Mouse (Mus musculus): ENCODE measurements around the gene Krt81. TPM values are rescaled to one million over a fixed set of nuclear protein-coding genes. Genes with fewer than 3 reads are reported as not detected.

The Krt81 gene
- polyA plus RNA-seq, 1 experiment from 2014 or later, result 0.28 TPM

DNA sequence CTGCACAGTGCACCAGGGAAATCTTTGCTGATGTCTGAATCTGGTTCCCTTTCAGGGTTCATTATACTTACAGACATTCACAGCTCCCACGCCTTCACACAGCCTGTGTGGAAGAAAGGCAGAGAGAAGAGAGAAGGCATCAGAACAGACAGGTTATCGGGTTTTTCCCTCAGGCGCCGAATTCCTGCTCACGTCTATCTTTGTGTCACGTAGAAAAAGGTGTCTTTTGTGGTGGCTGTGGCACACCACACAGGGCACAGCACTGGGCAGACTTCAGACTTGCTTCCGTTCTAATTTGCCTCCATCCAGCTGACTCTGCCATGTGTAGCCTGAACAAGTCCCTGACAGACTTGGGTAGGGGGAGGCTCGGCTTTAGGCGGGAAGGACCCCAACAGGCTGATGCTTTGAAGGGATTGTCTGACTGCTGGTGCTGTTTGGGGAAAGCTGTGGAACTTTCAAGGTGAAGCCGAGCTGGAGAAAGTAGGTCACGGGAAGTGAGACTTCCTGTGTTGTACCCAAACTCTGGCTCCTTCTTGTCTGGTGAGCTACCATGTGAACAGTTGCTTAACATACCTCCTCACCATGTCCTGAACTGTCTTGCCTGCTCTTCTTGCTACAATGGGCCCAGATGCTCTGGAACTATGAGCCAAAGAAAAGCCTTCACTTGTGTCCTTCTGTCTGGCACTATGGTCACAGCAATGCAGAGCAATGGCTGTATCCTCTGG lies 22.5 kb upstream of the Krt81 start:
- WGBS, result 74% methylated on average over 11 of the region's 11 CpGs
- Histone ChIP-seq H3K27ac (ENCODE audit: low read length) (no peak overlapping the region), H3K9me3 (replicated peaks; ENCODE audit: control insufficient read depth, low read length, poor library complexity, severe bottlenecking) (no peaks in the 10 kb centered on the region), H3K4me3 (ENCODE audit: low read depth, low read length) (no peak overlapping the region), H3K36me3 (ENCODE audit: control insufficient read depth, insufficient read depth, low read length) (no peaks in the 10 kb centered on the region), H3K4me2 (ENCODE audit: low read length) (no peak overlapping the region), H3K4me1 (ENCODE audit: control insufficient read depth, insufficient read depth, low read length) (no peaks in the 10 kb centered on the region), H3K9ac (ENCODE audit: low read depth, low read length) (no peak overlapping the region), H3K27me3 (ENCODE audit: control insufficient read depth, insufficient read depth, low read depth, low read length) (no peaks in the 10 kb centered on the region)
- ATAC-seq, result no peak

DNA sequence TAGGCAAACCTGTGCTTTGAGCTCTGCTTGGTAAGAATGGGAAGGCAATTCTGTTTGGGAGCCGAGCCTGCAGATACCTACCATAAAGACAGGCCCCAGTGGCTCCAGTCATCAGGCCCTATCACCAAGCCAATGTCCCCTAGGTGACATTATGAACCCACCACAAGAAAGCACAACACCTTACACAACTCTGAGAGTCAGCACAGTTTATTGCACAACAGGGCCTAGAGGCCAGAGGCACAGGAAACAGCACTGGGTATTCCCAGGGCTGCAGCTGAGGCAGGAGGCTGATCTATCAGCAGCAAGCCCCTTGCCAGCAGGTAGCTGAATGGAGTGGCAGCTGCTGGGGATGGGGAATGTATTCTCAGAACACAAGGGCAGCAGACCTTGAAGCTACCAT lies 21.4 kb upstream of the Krt81 start:
- H3K4me2 ChIP-seq (ENCODE audit: low read length), result no peak overlapping the region
- no peaks in the 10 kb centered on the region for H3K36me3 ChIP-seq (ENCODE audit: control insufficient read depth, insufficient read depth, low read length)
- no peaks in the 10 kb centered on the region for H3K9me3 ChIP-seq (replicated peaks; ENCODE audit: control insufficient read depth, low read length, poor library complexity, severe bottlenecking)
- WGBS, result 85% methylated on average over 1 of the region's 1 CpGs
- no peak overlapping the region for H3K4me3 ChIP-seq (ENCODE audit: low read depth, low read length)
- no peak overlapping the region for H3K9ac ChIP-seq (ENCODE audit: low read depth, low read length)
- no peaks in the 10 kb centered on the region for H3K27me3 ChIP-seq (ENCODE audit: control insufficient read depth, insufficient read depth, low read depth, low read length)
- ATAC-seq, result no peak
- no peaks in the 10 kb centered on the region for H3K4me1 ChIP-seq (ENCODE audit: control insufficient read depth, insufficient read depth, low read length)
- no peak overlapping the region for H3K27ac ChIP-seq (ENCODE audit: low read length)

DNA sequence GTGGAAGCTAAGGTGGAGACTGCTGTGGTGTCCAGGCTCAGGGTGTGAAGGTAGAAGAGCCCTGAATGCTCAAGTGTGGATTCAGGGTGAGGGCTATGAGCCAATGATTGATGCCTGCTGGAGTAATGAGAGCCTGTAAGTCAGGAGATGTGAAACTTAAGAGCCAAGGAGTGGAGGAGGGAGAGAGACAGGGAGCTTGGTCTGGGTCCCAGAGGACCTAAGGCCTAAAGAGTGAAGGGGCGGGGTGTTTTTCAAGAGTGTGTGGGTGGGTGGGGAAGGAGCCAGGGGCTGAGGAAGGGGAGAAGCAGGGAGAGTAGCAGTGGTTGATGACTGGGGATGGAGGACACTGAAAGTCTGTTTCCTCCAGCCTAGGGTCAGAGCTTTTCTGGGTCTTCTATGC lies 20.1 kb upstream of the Krt81 start:
- Histone ChIP-seq H3K27me3 (ENCODE audit: control insufficient read depth, insufficient read depth, low read depth, low read length) (no peaks in the 10 kb centered on the region), H3K9me3 (replicated peaks; ENCODE audit: control insufficient read depth, low read length, poor library complexity, severe bottlenecking) (no peaks in the 10 kb centered on the region), H3K4me1 (ENCODE audit: control insufficient read depth, insufficient read depth, low read length) (peaks cover 9% of the 10 kb centered on the region), H3K4me3 (ENCODE audit: low read depth, low read length) (no peak overlapping the region), H3K9ac (ENCODE audit: low read depth, low read length) (no peak overlapping the region), H3K27ac (ENCODE audit: low read length) (no peak overlapping the region), H3K4me2 (ENCODE audit: low read length) (no peak overlapping the region), H3K36me3 (ENCODE audit: control insufficient read depth, insufficient read depth, low read length) (no peaks in the 10 kb centered on the region)
- WGBS, result 81% methylated on average over 1 of the region's 1 CpGs
- ATAC-seq, result no peak

DNA sequence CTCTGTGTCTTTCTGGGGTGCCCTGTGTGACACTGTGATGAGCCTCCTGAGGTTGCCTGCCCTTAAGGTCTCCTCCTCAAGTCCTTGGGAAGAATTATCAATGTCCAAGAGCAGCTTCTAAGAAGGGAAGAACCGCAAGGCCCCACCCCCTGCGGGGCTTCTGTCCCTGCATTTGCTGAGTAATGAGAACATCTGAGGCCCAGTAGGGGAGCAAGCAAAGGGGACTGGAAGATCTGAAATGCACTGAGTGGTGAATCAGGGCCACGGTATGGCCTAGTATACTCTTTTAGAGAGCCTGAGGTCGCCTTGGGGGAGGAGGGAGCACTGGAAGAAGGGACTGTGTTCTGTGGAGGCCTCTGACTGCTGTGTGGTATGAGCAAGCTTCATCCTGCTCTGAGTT lies 18.5 kb upstream of the Krt81 start:
- H3K36me3 ChIP-seq (ENCODE audit: control insufficient read depth, insufficient read depth, low read length), result no peaks in the 10 kb centered on the region
- no peak for ATAC-seq
- no peak overlapping the region for H3K4me3 ChIP-seq (ENCODE audit: low read depth, low read length)
- no peaks in the 10 kb centered on the region for H3K27me3 ChIP-seq (ENCODE audit: control insufficient read depth, insufficient read depth, low read depth, low read length)
- peaks cover 9% of the 10 kb centered on the region for H3K4me1 ChIP-seq (ENCODE audit: control insufficient read depth, insufficient read depth, low read length)
- no peak overlapping the region for H3K27ac ChIP-seq (ENCODE audit: low read length)
- H3K9ac ChIP-seq (ENCODE audit: low read depth, low read length), result no peak overlapping the region
- no peak overlapping the region for H3K4me2 ChIP-seq (ENCODE audit: low read length)
- H3K9me3 ChIP-seq (replicated peaks; ENCODE audit: control insufficient read depth, low read length, poor library complexity, severe bottlenecking), result no peaks in the 10 kb centered on the region
- 37% methylated on average over 4 of the region's 4 CpGs for WGBS

DNA sequence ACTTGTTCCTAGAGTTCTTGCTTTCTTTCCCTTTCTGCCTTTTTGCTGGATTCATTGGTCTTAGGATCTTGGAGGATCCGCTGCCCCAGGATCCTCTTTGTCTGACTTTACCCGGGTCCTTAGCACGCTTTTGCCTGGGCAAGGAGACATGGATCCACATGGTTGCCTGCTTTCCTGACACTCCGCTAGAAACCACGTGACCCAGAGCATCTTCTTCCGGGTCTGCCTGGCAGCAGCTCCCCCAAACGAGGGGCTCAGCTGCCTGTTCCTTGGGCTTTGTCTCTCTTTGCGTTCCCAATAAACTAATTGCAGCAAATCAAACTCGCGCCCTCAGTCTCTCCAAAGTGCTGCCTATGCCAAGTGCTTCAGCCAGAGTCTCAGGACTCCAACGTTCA lies 16.1 kb upstream of the Krt81 start:
- 31% methylated on average over 11 of the region's 11 CpGs for WGBS
- no peak overlapping the region; the same call in 1 of the 2 replicates for H3K9ac ChIP-seq (ENCODE audit: low read depth, low read length)

DNA sequence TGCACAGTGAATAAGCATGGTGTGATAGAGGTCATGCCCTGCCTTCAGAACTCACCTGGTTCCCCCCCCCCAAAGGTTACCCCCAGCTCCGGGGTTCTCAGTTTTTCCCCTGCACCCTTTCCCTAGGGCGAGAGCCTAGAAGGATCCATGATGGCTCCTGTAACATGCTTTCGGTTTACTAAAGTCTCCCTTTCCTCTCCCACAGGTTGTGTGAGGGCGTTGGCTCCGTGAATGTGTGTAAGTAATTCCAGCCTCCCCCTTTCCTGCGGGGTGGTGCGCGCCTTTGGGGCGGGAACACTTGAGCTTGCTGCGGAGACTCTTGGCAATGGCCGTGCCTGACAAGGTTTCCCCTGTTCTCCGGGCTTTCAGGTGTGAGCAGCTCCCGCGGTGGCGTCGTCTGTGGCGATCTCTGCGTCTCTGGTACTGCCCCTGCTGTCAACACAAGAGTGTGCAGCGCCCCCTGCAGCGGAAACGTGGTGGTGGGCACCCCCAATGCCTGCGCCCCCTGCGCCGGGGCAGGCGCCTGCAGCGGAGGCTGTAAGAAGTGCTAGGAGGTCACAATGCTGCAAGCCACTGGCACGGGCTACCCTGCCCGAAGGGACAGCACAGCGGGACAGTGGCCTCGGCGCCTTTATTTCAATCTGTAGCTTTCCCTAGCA lies 15.6 kb upstream of the Krt81 start:
- Histone ChIP-seq H3K9ac (ENCODE audit: low read depth, low read length) (peak overlapping the region; percentile 21; the same call in 1 of the 2 replicates), H3K4me1 (ENCODE audit: control insufficient read depth, insufficient read depth, low read length) (peaks cover 9% of the 10 kb centered on the region), H3K36me3 (ENCODE audit: control insufficient read depth, insufficient read depth, low read length) (no peaks in the 10 kb centered on the region), H3K27ac (ENCODE audit: low read length) (no peak overlapping the region), H3K4me2 (ENCODE audit: low read length) (peak overlapping the region; percentile 56), H3K4me3 (ENCODE audit: low read depth, low read length) (peak overlapping the region; percentile 21), H3K27me3 (ENCODE audit: control insufficient read depth, insufficient read depth, low read depth, low read length) (no peaks in the 10 kb centered on the region), H3K9me3 (replicated peaks; ENCODE audit: control insufficient read depth, low read length, poor library complexity, severe bottlenecking) (no peaks in the 10 kb centered on the region)
- 11% methylated on average over 31 of the region's 31 CpGs for WGBS
- ATAC-seq, result peak; percentile 45; the same call in 1 of the 2 replicates

More for the DNA sequence above, 16.1 kb upstream of the Krt81 start:
- no peak overlapping the region for H3K27ac ChIP-seq (ENCODE audit: low read length)
- H3K4me2 ChIP-seq (ENCODE audit: low read length), result peak overlapping the region; percentile 56
- H3K36me3 ChIP-seq (ENCODE audit: control insufficient read depth, insufficient read depth, low read length), result no peaks in the 10 kb centered on the region
- ATAC-seq, result no peak
- H3K4me1 ChIP-seq (ENCODE audit: control insufficient read depth, insufficient read depth, low read length), result peaks cover 9% of the 10 kb centered on the region
- H3K9me3 ChIP-seq (replicated peaks; ENCODE audit: control insufficient read depth, low read length, poor library complexity, severe bottlenecking), result no peaks in the 10 kb centered on the region
- no peaks in the 10 kb centered on the region for H3K27me3 ChIP-seq (ENCODE audit: control insufficient read depth, insufficient read depth, low read depth, low read length)
- peak overlapping the region; percentile 21 for H3K4me3 ChIP-seq (ENCODE audit: low read depth, low read length)

DNA sequence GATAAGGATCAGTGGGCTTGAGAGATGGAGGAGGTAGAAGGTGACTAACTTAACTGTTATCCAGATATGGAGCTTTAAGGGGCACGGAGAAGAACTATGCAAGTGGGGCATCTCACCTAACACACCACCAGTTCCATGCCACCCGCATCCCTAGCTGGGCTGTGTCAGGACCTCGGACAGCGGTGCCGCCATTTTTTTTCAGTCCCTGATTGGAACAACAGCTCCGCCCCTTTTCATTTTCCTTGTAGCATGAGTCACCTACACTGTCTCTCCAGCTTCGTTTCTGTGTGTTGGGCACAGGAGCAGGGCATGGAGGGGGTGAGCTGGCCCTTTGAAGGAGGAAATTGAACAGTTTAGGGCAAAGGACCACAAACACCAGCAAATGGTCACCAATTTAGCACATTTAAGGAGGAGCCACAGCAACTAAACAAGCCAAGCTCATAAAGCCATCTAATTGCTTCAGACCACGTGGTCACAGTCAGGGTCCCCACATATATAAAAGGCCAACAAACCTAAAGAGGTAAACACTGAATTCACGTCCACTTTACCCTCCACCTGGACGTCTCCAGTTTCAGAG lies 9.5 kb upstream of the Krt81 start, which contains the start of gene Krt86:
Gene Krt86, plus strand, starts transcription at position 527 of the 577 bp plus-strand sequence.
- Histone ChIP-seq H3K9ac (ENCODE audit: low read depth, low read length) (no peak within 1 kb of the TSS), H3K4me3 (ENCODE audit: low read depth, low read length) (no peak within 1 kb of the TSS), H3K27ac (ENCODE audit: low read length) (no peak within 1 kb of the TSS), H3K27me3 (ENCODE audit: control insufficient read depth, insufficient read depth, low read depth, low read length) (no peaks in the 10 kb centered on the region), H3K36me3 (ENCODE audit: control insufficient read depth, insufficient read depth, low read length) (no peaks in the 10 kb centered on the region), H3K4me2 (ENCODE audit: low read length) (no peak within 1 kb of the TSS), H3K9me3 (replicated peaks; ENCODE audit: control insufficient read depth, low read length, poor library complexity, severe bottlenecking) (no peaks in the 10 kb centered on the region), H3K4me1 (ENCODE audit: control insufficient read depth, insufficient read depth, low read length) (no peaks in the 10 kb centered on the region)
- ATAC-seq, result no peak
- 48% methylated on average over 10 of the region's 10 CpGs for WGBS

DNA sequence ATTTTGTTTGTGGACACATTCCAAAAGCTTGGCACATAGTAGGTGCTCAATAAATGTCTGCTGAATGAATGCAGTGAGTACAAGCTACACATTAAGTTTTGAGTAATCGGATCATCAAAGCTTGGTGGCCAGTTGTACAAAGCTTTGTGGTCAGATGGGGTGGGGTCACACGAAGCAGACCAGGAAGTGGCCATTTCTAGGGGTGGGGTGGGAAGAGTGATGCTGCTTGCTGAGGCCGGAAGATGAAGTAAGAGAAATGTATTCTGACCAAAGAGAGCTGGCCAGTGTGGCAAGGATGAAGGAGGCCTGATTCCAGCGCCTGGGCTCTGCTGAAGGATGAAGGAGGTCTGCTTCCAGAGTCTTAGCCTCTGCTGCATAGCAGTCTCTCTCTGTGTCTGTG lies 5.5 kb upstream of the Krt81 start:
- no peak overlapping the region for H3K4me3 ChIP-seq (ENCODE audit: low read depth, low read length)
- H3K9me3 ChIP-seq (replicated peaks; ENCODE audit: control insufficient read depth, low read length, poor library complexity, severe bottlenecking), result no peaks in the 10 kb centered on the region
- ATAC-seq, result no peak
- H3K4me2 ChIP-seq (ENCODE audit: low read length), result no peak overlapping the region
- H3K4me1 ChIP-seq (ENCODE audit: control insufficient read depth, insufficient read depth, low read length), result no peaks in the 10 kb centered on the region
- WGBS, result 89% methylated on average over 4 of the region's 4 CpGs
- H3K36me3 ChIP-seq (ENCODE audit: control insufficient read depth, insufficient read depth, low read length), result no peaks in the 10 kb centered on the region
- no peak overlapping the region for H3K27ac ChIP-seq (ENCODE audit: low read length)
- H3K9ac ChIP-seq (ENCODE audit: low read depth, low read length), result no peak overlapping the region
- no peaks in the 10 kb centered on the region for H3K27me3 ChIP-seq (ENCODE audit: control insufficient read depth, insufficient read depth, low read depth, low read length)

DNA sequence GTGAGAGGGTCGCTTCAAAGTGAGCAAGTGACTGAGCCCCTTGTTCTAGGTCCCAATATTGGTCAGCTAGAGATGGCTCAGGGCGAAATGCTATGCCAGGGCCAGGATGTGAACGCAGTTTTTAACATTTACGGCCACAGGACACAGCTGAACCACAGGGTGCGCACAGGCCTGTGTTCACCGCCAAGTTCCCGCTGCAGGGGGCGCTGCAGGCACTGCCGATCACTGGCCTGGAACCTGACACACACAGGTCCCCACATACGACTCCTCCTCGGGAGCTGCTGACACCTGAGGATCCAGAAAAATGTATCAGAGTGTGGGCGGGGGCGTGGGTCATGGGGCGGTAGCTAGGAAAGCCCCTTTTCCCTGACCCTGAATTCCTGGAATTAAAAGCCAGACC lies 4.3 kb downstream of the Krt81 start:
- no peak overlapping the region for H3K9ac ChIP-seq (ENCODE audit: low read depth, low read length)
- H3K36me3 ChIP-seq (ENCODE audit: control insufficient read depth, insufficient read depth, low read length), result no peaks in the 10 kb centered on the region
- no peak overlapping the region for H3K4me3 ChIP-seq (ENCODE audit: low read depth, low read length)
- peaks cover 5% of the 10 kb centered on the region; the same call in 1 of the 2 replicates for H3K9me3 ChIP-seq (replicated peaks; ENCODE audit: control insufficient read depth, low read length, poor library complexity, severe bottlenecking)
- no peaks in the 10 kb centered on the region for H3K27me3 ChIP-seq (ENCODE audit: control insufficient read depth, insufficient read depth, low read depth, low read length)
- no peak for ATAC-seq
- H3K4me1 ChIP-seq (ENCODE audit: control insufficient read depth, insufficient read depth, low read length), result peaks cover 5% of the 10 kb centered on the region; the same call in 1 of the 2 replicates
- H3K27ac ChIP-seq (ENCODE audit: low read length), result no peak overlapping the region
- no peak overlapping the region for H3K4me2 ChIP-seq (ENCODE audit: low read length)
- WGBS, result 84% methylated on average over 14 of the region's 14 CpGs
